Mouse (Mus musculus): ENCODE results near the gene Gas2l2. TPM values are rescaled to one million over a fixed set of nuclear protein-coding genes. Genes with fewer than 3 reads are reported as not detected.

Gene Gas2l2
- total RNA-seq, 4 experiments from 2014 or later = 0.11 to 0.27 (median 0.14) TPM; not detected in 1

DNA sequence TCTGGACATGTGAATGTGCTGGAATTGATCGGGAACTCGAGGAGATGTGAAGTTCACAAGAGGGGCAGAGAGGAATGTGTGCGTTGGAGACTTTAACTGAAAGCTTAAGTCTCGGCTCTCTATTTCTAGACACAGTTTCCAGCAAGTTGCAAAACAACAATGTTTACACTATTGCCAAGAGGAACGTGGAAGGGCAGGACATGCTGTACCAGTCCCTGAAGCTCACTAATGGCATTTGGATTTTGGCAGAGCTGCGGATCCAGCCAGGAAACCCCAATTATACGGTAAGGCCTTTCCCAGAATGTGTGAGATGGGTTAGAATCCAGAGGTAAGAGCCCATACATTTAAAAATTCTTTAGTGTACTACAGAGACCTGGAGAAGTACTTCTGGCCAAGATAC, 31.6 kb downstream of the Gas2l2 start:
- no peak for DNase-seq (ENCODE audit: low spot score in 2 of 2)

DNA sequence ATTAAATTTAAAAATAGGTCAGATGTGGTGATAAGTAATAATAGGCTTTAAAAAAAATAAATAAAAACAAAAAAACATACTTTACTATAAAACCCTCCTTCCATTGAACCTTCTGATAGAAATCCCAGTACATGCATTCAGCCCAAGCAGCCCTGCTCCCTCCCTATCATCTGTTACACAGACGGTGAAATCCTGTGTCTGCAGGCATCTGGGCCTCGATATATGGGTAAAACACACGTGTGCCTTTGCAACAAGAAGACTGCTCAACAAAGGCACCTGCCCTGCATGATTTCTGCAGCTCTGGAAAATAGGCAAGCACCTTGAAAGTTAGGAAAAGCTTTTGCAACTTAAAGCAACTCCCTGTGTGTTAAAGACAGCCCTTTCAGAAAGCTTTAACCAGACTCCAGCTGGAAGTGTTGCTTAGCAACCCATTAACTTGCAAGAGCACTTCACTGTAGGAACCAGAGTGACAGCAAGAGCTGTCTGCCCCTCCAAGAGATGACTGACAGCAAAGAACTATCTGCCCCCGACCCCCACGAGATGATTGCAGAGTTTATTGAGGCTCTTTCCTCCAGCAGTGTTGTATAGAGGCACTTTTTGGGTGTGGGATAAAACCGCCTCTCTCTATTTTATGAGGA, 34.3 kb downstream of the Gas2l2 start:
- DNase-seq (ENCODE audit: low spot score in 2 of 2) = no peak

DNA sequence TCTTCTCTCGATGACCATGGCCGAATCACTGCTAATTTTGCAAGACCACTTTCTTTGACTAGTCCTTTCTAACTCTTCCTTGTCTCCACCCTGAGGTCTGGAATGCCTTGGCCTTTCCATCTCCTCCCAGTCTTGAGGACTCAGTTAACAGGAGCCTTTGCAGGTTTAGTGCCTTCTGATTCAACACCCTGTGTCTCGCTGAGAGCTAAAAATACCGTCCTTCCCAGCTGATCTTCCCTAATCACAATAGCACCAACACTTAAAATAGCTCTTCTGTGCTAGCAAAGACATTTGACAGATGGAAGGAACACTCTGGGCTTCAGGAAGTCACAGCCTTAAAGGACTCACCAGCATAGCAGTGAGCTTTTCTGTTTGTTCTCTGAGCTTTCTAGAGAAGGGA, 36.2 kb downstream of the Gas2l2 start:
- DNase-seq (ENCODE audit: low spot score in 2 of 2) = no peak

DNA sequence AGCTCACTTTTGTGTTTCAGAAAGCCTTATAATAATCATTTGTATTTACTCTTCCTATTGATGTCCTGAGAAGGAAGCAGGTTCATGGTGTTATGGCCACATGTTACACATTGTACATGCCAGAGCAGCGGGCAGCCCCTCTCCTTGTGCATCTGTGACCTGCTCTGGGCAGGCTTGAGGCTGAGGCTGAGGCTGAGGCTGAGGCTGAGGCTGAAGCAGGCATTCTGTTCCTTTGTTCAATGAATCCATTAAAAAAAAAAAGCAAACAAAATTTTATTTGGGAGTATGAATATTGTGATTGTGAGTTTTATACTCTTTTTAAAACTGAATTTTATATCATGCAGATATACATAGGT, 45.7 kb downstream of the Gas2l2 start:
- no peak for DNase-seq (ENCODE audit: low spot score in 2 of 2)

DNA sequence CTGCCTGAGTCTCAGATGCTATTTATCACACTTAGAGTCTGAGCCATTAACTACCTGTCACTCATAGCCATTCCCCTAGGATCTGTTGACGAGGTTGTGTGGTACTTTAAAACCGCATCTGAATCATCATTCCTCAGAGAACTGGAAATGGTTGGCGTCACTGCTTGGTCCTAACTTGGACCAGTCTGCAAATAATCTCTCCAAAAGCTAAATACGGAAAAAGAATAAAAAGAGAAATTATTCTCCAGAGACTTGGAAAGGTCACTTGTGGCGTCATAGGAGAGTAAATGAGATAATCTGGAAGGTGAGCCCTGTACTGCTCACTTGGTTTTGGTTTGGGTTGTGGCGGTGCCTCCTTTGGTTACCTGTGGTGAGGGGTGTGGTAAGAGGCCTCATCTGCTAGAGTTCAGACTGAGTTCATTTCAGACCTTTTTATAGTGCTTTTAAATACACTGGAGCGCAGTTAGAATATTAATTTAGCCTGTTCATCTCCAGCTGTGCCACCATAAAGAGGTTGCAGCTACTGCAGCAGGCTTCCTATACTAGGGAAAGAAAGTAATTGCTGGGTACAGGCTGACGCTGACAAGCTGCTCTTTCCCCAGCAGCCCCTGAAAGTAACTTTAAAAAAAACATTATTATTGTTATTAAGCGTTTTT, 46.3 kb downstream of the Gas2l2 start:
- DNase-seq (ENCODE audit: low spot score in 2 of 2) = no peak

DNA sequence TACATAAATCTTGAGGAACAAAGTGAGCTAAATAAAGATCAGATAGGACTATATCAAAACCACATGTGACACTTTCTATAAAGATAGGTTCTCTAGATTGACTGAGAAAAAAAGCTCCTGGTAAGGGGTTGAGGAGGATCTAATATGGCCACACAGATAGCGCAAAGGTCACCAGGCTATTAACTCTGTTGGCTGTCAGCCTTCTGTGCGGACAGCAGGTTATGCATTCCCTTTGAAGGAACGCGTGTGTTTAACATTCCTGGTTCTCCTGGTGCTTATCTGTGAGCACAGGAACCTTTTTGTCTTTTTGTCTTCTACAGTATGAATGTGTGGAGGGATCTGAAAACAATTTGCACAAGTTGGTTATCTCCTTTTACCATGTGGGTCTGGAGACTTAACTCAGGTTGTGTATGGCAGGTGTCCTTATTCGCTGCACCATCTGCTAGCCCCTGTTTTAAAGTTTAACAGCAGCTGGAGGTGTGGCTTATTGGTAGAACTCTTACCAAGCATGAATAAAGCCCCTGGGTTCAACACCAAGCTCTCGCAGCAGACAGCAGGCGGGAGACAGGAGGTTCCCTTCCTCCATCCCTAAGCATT, 49.4 kb downstream of the Gas2l2 start:
- DNase-seq (ENCODE audit: low spot score in 2 of 2) = no peak

Other genes starting within 250 kb of the Gas2l2 start
- under 1 TPM; 0.35 to 0.59 (median 0.38) TPM for gene Slfn3, start 238.1 kb downstream of the Gas2l2 start, total RNA-seq (2022)
- not detected for gene Slfn14, start 142.7 kb downstream of the Gas2l2 start, total RNA-seq (2022)
- 100 to 1,000 TPM; 255 to 290 (median 271) TPM for gene Ap2b1, start 130.4 kb downstream of the Gas2l2 start, total RNA-seq (2022)
- 10 to 100 TPM; 13.0 to 15.0 (median 13.8) TPM for gene Pex12, start 126.9 kb downstream of the Gas2l2 start, total RNA-seq (2022)
- 100 to 1,000 TPM; 253 to 298 (median 277) TPM for gene Rasl10b, start 20.3 kb downstream of the Gas2l2 start, total RNA-seq (2022)
- gene 1700020L24Rik, start 8.2 kb upstream of the Gas2l2 start, total RNA-seq (2022) = 1 to 10 TPM in 1 of 4 experiments, under 1 TPM in 2, not detected in 1; 0.59 to 1.3 (median 0.80) TPM
- gene Mmp28, start 33.6 kb upstream of the Gas2l2 start, total RNA-seq (2022) = 1 to 10 TPM; 3.7 to 5.0 (median 4.2) TPM
- gene Taf15, start 43.6 kb upstream of the Gas2l2 start, total RNA-seq (2022) = 10 to 100 TPM; 50.1 to 67.1 (median 54.3) TPM
- gene Heatr9, start 92.7 kb upstream of the Gas2l2 start, total RNA-seq (2022) = not detected
- gene Ccl5, start 101.1 kb upstream of the Gas2l2 start, total RNA-seq (2022) = 1 to 10 TPM in 1 of 4 experiments, not detected in 3; 1.1 TPM
- 10 to 100 TPM in 1 of 4 experiments, 1 to 10 TPM in 3; 2.9 to 10.8 (median 5.0) TPM for gene Ccl9, start 149.2 kb upstream of the Gas2l2 start, total RNA-seq (2022)
- 10 to 100 TPM in 2 of 4 experiments, 1 to 10 TPM in 1, under 1 TPM in 1; 0.65 to 29.6 (median 13.0) TPM for gene Ccl6, start 163.6 kb upstream of the Gas2l2 start, total RNA-seq (2022)
- not detected for gene Rpl9-ps1, start 216.2 kb upstream of the Gas2l2 start, total RNA-seq (2022)
- 10 to 100 TPM in 1 of 4 experiments, 1 to 10 TPM in 1, under 1 TPM in 1, not detected in 1; 0.51 to 10.8 (median 8.0) TPM for gene Ccl3, start 219.9 kb upstream of the Gas2l2 start, total RNA-seq (2022)
- 1 to 10 TPM in 2 of 4 experiments, not detected in 2; 2.9 to 5.1 TPM for gene Ccl4, start 233.1 kb upstream of the Gas2l2 start, total RNA-seq (2022)